Mouse (Mus musculus): Measurements from ENCODE around the gene Ddx20.
A peak's percentile ranks its signal among the peaks of the same experiment; 100 is the strongest.

The Ddx20 gene

DNA sequence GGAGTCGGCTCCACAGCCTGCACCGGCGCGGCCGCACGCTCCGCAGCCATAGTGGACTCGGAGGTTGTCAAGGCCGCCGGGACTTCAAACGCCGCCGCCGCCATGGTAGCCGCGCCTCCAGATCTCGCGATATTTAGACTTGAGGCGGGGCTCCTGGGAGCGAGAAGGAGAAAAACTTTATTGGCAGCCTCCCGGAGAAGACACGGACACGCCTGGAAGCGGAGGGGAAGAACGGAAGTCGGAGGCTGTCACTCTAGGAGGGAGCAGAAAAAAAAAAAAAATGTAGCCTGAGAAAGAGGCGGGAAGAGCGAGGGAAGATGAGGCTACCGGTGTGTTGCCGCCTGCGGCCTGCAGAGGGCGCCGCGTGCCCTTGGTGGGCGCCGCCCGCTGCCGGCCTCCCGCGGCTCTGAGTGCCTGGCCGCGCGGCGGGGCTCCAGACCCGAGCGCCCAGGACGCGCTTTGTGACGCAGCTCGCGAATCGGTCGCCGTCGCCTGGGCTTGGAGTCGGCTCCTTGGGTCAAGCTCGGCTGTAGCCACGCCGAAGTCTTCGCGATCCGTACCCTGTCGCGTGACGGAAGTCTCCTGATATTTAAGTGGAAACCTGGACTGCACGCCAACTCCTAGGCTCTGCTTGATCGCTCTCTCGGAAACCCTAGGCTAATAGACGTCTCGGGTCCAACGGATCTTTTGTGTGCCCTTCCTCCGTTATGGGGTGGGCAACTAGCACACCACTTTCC lies at the start of gene Ddx20:
Ddx20 (minus strand) TSS at position 251 of the 737 bp plus-strand sequence.
- peak; percentile 93 to 94 for DNase-seq (ENCODE audit: low read depth in 1 of 2, low spot score in 2 of 2)

DNA sequence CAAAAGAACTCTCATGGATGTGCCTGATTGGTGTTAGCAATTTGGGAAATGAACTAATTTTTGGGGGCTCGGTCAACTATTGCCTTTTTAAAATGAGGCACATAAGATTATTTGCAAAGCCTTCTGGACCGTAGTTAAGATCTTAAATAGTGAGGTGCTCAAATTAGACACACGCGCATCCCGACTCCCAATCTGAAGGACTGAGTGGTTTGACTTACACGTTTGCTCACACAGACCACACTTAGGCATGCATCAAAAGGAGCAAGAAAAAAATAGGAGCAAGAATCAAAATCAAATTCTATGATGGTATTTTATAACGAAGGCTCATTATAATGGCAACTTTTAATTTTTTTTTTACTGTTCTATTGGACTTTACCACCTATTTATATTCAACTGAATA lies 49.7 kb upstream of the Ddx20 start:
- DNase-seq (ENCODE audit: low read depth in 1 of 2, low spot score in 2 of 2): no peak

DNA sequence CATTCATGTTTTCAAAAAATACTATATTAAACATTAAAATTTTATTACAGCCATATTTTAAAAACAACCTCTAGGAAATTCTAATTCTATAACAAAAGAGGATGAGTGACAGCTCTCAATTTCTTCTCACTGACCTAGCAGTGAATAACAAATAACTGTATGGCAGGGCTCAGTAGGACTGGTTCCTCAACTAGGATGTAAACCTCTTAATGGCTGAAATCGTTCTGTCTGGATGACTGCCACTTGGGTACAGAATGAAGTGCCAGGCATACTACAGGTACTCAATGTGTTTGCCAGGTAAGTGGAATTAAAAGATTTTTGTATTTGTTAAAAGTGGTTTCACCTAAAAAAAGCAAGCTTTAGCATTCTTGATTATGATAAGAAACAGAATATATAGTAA lies 48.8 kb upstream of the Ddx20 start:
- DNase-seq (ENCODE audit: low read depth in 1 of 2, low spot score in 2 of 2): no peak

DNA sequence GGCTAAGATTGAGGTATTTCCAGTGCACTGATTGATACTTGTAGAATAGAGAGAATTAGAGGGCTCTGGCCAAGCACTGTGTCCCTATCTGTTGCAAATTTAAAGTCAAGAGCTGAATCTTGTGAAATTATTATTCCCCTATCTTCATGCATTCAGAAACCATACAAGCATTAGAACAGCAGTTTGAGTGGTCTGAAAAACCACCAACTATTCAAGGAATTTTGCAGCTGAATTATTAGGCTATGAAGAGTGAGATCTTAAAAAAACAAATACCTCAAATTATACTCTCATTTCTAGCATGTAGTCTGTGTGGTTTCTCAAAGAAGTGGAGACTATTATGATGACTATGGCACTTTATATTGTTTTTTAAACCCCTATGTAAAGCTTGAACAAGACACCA lies 47.9 kb upstream of the Ddx20 start:
- no peak for DNase-seq (ENCODE audit: low read depth in 1 of 2, low spot score in 2 of 2)

DNA sequence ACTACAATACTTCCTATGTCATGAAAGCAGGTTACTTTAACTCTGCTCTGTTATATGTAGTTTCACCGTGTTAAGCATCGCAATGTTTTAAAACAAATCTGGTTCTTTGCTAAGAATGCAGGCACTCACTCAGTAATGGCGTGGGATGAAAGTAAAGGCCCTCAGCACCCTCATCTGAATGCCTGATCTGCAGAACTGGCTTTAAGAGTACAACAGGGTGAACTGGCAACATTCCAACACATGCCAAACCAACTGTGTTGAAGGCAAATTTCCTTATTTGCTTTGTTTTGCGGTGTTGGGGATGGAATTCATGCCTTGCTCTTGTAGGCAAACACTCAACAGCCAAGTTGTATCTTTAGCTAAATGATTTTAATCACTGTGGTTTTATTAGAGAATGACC lies 46.2 kb upstream of the Ddx20 start:
- DNase-seq (ENCODE audit: low read depth in 1 of 2, low spot score in 2 of 2): no peak

DNA sequence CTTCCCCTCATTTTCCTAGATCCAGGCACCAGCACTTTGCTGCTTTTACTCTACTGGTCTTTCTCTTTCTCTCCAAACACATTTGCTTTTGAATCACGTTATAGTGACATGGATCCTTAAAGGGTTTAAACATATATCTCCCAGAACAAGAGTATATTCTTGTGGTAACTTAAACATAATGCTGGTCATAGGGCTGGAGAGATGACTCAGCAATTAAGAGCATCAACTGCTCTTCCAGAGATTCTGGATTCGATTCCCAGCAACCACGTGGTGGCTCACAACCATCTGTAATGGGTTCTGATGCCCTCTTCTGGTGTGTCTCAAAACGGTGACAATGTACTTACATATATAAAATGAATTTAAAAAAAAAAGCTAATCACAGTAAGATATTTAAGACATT lies 45.0 kb upstream of the Ddx20 start:
- no peak for DNase-seq (ENCODE audit: low read depth in 1 of 2, low spot score in 2 of 2)

DNA sequence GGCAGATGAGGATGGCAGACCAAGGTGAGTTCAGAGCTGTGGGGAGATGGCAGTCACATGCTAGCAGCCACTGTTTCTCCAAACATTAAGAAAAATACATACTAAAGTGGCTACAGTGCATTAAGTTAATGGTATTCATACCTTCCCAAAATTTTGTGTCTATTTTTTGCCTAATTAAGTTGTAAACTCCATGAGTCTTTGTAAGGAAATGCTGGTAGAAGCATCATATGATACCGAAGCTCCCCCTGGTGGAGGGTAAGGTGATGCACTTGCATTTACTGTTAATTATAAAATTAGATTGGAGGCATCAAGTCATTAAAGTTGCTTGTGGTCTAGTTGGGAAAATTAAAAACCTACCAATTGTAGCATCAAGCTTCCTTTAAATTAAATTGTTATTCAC lies 38.7 kb upstream of the Ddx20 start:
- DNase-seq (ENCODE audit: low read depth in 1 of 2, low spot score in 2 of 2): no peak

DNA sequence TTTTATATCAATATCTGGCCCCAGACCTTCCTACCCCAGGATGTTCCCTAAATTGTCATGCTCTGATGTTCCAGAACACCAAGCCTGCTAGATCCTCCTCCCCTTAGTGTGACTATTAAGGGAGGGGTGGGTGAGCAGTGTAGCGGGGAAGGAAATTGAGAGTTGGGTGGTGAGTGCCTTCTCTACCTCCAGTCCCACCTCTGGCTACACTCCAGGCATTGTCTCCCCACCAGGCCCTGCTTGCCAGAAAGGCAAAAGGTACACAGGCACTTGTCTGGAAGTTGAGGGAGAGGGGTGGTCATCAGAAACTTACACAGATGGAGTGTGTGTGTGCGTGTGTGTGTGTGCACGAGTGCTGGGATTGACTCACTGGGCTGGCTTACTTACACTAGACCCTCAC lies 35.1 kb upstream of the Ddx20 start:
- DNase-seq (ENCODE audit: low read depth in 1 of 2, low spot score in 2 of 2): no peak

DNA sequence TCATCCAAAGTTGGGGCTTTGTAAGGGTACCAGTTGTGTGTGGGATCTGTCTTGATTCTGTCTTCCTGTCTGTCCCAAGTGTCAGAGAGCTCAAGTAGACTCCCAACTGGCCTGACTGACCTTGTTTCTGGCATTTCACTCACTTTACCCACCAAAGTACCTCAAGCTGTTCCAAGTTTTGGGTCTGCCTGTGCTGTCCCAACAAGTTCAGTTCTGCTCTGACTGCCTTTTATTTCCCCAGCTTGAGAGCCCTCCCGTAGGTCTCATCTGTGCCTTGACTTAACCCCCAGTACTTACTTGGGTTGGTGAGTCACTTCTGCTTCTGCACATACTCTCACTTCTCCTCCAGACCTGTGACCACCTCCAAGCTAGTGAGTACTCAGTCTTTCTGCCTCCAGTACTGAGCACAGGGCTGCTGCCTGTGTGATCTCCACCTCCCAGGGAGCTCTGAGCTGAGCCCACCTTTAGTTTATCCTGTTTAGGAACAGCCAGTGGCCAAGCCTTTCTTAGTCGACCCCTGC lies 34.4 kb upstream of the Ddx20 start:
- no peak for DNase-seq (ENCODE audit: low read depth in 1 of 2, low spot score in 2 of 2)

DNA sequence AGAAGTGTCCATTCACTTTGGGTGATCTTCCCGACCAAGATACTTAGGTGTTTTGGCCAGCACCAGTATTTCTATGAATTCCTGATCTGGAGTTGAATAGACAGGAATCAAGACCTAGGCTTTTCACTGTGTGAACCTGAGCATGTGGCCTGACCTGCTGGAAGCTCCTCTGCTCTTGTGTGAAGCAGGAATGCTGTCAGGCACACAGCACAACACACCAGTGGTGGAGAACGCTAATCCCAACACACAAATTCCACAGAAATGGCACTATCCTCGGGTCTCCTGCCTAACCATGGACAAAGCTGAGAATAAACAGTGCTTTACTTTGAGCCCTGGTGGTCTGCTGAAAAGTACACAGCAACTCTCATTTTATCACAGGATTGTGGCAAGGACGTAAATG lies 33.1 kb upstream of the Ddx20 start:
- DNase-seq (ENCODE audit: low read depth in 1 of 2, low spot score in 2 of 2): no peak

DNA sequence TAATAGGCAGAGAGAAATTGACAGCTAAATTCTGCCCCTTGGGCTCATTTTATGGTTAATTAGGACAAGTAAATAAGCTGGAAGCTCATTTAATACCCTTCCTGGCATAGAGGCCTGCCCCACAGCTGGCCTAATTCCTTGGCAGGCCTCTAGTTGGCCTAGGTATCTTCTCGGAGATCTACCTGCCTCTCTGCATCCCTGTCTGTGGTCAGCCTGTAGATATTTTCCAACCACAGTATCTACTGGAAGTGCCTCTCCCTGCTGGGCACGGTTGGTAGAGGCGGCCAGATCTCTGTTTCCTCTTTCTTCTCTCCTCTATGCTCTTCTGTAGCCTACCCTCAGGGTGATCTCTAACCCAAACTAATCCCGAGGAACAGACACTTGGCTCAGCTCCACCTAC lies 32.6 kb upstream of the Ddx20 start:
- no peak for DNase-seq (ENCODE audit: low read depth in 1 of 2, low spot score in 2 of 2)

DNA sequence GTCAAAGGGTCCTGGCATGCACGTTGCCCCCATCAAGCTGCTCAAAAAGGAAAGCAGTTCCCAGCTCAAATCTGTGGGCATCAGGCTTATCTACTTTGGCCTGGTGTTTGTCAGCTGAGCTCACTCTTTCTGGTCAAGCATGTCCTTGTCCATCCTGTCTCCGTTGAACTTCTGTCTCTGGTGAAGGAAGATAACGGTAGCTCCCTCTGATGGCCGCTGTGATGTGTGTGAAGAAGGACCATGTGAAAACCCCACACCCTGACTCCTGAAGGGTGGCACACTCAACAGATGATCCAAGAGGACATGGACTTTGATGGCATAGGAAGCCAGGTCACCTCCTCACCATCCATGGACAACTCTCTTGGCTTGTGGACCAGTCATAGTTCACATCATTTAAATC lies 31.4 kb upstream of the Ddx20 start:
- no peak for DNase-seq (ENCODE audit: low read depth in 1 of 2, low spot score in 2 of 2)

DNA sequence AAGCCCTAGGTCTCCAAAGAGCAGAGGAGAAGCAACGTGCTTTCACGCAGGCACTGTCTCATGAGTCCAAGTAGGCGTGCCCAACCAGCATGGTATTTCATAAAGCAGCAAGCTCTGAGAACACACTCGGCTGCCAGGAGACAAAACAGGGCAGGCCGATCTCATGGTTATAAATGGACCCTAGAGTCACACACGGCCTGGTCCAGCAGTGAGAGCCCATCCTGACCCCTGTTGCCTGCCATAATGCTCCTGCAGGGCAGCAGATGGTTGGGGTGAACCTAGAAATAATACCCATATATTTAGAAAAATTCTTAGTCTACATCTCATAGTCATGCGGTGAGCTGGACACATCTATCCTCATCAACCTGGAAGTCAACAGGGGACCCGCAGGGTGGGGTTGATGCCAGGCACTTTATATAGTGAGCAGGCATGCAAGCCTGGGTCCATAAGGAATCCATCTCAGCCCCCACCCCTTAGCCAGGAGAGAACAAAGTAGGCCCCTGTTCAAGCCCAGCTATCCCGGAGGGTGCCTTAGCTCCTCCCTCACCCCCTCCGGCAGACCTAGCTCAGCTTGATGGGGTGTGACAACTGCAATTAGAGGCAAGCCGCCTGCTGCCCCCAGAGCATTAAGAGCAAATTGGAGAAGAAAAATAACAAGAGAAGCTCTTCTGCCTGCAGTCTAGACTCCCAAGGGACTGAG lies 30.6 kb upstream of the Ddx20 start:
- DNase-seq (ENCODE audit: low read depth in 1 of 2, low spot score in 2 of 2): no peak

DNA sequence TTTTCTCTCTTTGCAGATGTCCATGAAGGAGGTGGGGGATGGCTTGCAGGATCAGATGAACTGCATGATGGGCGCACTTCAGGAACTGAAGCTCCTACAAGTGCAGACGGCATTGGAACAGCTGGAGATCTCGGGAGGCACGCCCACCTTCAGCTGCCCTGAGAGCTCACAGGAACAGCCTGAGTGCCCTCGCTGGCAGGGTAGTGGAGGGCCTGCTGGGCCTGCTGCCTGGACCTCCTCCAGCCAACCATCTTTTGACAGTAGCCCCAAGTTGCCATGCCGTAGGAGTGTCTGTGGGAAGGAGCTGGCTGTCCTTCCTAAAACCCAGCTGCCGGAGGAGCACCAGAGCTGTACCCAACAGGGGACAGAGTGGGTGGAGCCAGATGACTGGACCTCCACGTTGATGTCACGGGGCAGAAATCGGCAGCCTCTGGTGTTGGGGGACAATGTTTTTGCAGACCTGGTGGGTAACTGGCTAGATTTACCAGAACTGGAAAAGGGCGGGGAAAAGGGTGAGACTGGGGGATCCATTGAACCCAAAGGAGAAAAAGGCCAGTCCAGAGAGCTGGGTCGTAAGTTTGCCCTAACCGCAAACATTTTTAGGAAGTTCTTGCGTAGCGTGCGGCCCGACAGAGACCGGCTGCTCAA lies 29.1 kb upstream of the Ddx20 start:
- DNase-seq (ENCODE audit: low read depth in 1 of 2, low spot score in 2 of 2): no peak

DNA sequence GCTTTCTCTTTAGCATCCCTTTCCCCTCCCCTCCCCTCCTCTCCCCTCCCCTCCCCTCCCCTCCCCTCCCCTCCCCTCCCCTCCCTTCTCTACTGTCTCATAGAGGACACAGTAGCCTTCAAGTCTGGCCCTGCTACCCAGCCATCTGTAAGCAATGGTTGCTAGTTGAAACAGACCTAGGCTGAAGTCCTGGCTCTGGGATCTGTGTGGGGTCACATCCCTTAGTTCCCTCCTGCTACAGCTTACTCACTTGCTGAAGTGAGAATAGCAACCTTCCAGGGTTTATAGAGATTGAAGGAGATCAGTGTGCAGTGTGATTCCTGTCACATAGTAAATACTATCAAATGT lies 27.4 kb upstream of the Ddx20 start:
- no peak for DNase-seq (ENCODE audit: low read depth in 1 of 2, low spot score in 2 of 2)

DNA sequence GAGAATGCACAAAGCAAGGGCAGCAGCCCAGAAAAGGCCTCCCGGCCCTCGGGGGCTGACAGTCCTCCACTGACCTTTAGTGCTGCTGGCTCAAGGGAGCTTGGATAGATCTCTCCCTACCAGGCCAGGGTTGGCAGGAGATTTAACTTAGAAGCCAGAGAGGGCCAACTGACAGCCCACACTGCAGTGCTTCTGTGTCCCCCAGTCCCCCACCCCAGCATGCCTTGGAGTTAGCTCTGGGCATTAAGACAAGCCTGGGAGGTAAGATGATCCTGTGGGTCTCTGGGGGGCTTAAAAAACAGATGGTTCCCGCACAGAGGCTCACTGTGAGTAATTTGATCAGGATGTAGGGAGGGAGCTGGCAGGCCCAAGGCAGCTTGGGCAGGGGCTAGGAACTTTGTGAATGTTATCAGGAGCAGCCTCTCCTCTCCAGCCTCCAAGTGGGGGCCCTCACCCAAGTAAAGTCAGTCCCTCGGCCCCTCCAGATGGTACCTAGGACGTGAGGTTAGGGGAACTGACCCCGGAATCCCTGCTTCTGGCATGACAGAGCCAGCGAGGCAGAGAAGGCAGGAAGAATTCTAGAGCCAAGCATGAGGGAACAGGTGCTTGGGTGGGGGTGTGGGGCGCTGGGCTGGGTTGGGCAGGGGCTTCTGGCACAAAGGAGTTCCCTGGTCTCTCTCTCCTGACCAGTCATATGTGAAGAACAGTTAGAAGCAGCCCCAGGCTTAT lies 26.9 kb upstream of the Ddx20 start:
- DNase-seq (ENCODE audit: low read depth in 1 of 2, low spot score in 2 of 2): no peak

DNA sequence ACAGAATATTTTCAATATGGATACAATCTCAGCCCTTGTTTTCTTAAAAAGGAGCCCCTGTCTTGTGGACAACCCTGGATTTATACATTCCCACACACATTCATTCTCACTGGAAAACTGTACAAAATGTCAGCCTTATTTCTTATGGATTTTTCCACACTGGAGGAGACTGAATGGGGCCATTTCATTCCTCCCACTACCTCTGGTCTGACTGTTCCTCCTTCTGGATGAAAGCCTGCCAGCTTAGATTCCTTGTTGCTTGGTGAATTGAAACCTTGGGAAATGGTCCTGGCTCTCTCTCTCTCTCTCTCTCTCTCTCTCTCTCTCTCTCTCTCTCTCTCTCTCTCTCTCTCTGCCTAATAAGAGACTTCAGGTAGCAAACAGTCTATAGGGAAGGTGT lies 25.5 kb upstream of the Ddx20 start:
- no peak for DNase-seq (ENCODE audit: low read depth in 1 of 2, low spot score in 2 of 2)

DNA sequence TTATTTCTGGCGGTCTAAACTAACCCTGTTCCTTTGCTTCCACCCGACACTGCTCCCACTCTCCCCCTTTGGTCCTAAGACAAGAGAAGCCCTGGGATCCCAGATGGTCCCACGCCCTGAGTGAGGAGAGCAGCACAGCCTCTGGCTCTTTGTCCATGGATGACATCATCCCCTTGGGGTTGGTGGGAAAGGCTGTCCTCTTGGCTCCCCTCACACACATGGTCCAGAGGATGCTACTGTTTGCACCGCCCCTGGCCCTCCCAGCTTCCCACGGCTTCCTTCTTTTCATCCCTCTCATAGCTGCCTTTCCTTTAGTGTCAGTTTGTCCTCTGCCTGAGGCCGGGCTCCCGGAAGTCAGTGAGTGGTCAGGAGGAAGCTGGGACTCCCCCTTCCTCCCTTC lies 24.4 kb upstream of the Ddx20 start:
- no peak for DNase-seq (ENCODE audit: low read depth in 1 of 2, low spot score in 2 of 2)

DNA sequence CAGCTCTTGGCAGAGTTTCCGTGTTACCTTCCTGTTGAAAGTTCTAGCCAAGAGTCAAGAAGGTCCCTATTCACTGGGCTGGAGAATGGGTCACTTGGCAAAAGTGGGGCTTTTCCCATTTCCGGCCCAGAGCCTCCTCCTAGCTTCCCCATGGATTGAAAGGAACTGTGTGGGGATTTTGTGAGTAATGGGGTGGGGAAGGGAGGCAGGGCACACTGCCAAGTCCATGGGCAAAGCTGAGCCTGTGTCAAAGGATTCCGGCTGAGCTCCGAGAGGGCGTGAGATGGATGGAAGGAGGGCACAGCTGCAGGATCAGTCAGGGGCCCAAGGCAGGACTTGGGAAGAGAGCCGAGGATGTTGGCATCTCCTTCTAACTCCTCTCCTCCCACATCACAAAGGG lies 22.9 kb upstream of the Ddx20 start:
- no peak for DNase-seq (ENCODE audit: low read depth in 1 of 2, low spot score in 2 of 2)

DNA sequence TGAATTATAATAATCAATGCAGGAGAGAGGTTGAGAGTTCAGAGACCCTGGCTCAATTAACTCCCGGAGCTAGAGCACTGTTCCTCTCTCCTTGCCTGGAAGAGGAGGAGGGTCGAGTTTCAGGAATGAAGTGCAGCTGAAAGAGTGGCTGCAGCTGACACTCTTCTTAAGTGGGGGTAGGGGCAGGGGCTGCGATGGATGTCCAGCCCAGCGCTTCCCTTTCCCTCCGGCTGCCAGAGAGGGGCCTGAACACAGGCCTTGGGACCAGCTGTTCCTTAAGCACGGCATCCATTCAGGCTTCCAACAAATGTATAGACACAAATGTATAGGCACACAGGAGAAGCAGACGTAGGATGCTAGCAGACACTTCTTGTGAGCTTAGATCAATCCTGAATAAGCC lies 20.2 kb upstream of the Ddx20 start:
- no peak for DNase-seq (ENCODE audit: low read depth in 1 of 2, low spot score in 2 of 2)

DNA sequence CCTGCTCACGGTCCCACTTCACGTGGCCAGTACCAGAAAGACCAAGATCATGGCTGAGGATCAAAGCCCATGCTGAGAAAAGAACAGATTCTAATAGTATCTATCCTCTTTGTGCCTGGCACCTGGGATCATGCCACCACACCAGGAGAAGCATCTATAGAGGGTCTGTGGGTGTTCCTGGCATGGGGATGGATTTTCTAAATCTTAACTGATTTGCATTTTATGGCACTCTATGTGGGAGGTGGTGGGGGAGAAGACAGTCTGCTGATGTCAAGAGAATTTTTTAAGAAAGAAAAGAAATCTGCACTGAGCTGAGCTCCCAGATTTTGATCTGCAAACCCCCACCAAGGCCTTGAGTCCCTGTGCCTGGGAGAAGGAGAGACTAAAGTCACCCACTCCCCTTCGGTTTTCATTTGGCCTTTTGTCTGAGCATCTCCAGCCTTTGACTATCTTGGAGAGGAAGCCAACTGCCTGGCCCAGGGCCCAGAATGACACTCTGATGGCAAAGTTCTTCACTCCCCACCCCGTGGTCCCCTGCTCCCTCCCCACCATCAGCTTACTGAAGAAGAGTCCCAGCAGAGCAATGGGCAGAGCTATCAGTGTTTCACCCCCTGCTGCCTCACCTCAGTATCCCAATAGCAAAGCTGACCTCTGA lies 19.1 kb upstream of the Ddx20 start:
- DNase-seq (ENCODE audit: low read depth in 1 of 2, low spot score in 2 of 2): no peak

All from monocyte, adult 2 months (primary cell).